Mouse (Mus musculus): Measurements from ENCODE around the gene Tex35.

Tex35 gene

GRCm38 (mm10) chr1:157081076-157081804, 27.2 kb downstream of the Tex35 start:
- no peak for DNase-seq (ENCODE audit: low read depth, low spot score)

GRCm38 (mm10) chr1:157080071-157080470, 28.4 kb downstream of the Tex35 start:
- DNase-seq (ENCODE audit: low read depth, low spot score), result no peak

- DNase-seq (ENCODE audit: low read depth, low spot score), result no peak
Measured at GRCm38 (mm10) chr1:157079384-157080025, 29.0 kb downstream of the Tex35 start.

- peak; percentile 73 for DNase-seq (ENCODE audit: low read depth, low spot score)
Measured at GRCm38 (mm10) chr1:157076781-157077705, 31.4 kb downstream of the Tex35 start.

GRCm38 (mm10) chr1:157076257-157076656, 32.2 kb downstream of the Tex35 start:
- DNase-seq (ENCODE audit: low read depth, low spot score), result peak; percentile 82

GRCm38 (mm10) chr1:157074937-157075336, 33.5 kb downstream of the Tex35 start:
- no peak for DNase-seq (ENCODE audit: low read depth, low spot score)

- no peak for DNase-seq (ENCODE audit: low read depth, low spot score)
Measured at GRCm38 (mm10) chr1:157074371-157074770, 34.1 kb downstream of the Tex35 start.

GRCm38 (mm10) chr1:157073592-157073991, 34.9 kb downstream of the Tex35 start:
- DNase-seq (ENCODE audit: low read depth, low spot score), result no peak

GRCm38 (mm10) chr1:157069181-157069828, 39.2 kb downstream of the Tex35 start:
- no peak for DNase-seq (ENCODE audit: low read depth, low spot score)

GRCm38 (mm10) chr1:157068316-157068715, 40.2 kb downstream of the Tex35 start:
- DNase-seq (ENCODE audit: low read depth, low spot score), result no peak

GRCm38 (mm10) chr1:157065819-157066730, 42.4 kb downstream of the Tex35 start:
- DNase-seq (ENCODE audit: low read depth, low spot score), result no peak

GRCm38 (mm10) chr1:157063318-157064115, 45.0 kb downstream of the Tex35 start:
- no peak for DNase-seq (ENCODE audit: low read depth, low spot score)

- DNase-seq (ENCODE audit: low read depth, low spot score), result no peak
Measured at GRCm38 (mm10) chr1:157062445-157062825, 46.0 kb downstream of the Tex35 start.

- no peak for DNase-seq (ENCODE audit: low read depth, low spot score)
Measured at GRCm38 (mm10) chr1:157061800-157062444, 46.6 kb downstream of the Tex35 start.

- no peak for DNase-seq (ENCODE audit: low read depth, low spot score)
Measured at GRCm38 (mm10) chr1:157061170-157061569, 47.3 kb downstream of the Tex35 start.

GRCm38 (mm10) chr1:157060441-157061135, 47.9 kb downstream of the Tex35 start:
- no peak for DNase-seq (ENCODE audit: low read depth, low spot score)

- no peak for DNase-seq (ENCODE audit: low read depth, low spot score)
Measured at GRCm38 (mm10) chr1:157055901-157056300, 52.6 kb downstream of the Tex35 start.

GRCm38 (mm10) chr1:157055288-157055831, 53.1 kb downstream of the Tex35 start:
- DNase-seq (ENCODE audit: low read depth, low spot score), result no peak
